Mouse (Mus musculus): ENCODE measurements around the gene Txlng. TPM values are rescaled to one million over a fixed set of nuclear protein-coding genes. Genes with fewer than 3 reads are reported as not detected.
A peak's percentile ranks its signal among the peaks of the same experiment; 100 is the strongest.

Gene Txlng
- total and polyA plus RNA-seq, 3 experiments = 24.3 to 115 (median 28.8) TPM

DNA sequence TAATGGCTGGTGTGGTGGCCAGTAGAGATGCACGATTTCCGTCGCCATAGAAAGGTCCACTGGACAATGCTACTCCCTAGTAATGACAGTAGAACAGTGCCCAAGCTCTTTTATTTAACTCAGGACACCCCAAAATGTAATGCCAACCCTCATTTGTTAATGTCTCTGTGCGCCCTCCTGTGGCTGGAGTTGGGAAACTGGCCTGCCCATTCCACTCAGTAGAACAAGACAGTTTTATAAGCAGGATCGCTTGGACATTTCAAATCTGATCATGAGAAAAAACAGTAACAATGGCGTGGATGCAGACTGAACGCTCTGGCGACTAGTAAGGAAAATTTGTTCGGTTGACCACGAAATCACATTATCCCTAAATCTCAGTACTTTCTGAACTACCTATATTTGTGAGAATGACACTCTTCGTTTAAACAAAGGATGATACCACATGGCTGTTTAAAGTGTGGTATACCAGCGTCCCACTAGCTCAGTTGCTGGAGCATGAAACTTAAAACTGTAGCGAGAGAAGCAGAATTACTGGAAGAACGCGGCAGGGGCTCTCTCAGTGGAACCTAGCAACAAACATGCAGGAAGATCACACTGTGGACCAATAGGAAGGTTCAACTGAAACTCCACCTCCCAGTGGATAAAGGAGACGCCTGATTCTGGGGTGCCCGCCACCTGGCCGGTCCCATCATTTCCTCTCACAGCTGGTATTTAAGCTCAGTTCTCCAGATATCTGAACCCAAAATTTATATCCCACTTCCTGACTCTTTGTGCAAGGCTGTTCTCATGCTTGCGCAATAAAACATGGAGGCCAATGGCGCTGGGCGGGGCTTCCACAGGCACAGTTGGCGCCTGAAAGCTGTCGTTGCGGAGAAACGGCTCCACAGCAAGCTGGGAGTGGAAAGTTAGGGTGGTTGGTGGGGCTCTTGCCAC lies 94.0 kb downstream of the Txlng start:
- peak; percentile 89 for DNase-seq (ENCODE audit: low read depth, low spot score)
- H3K36me3 ChIP-seq (ENCODE audit: control insufficient read depth in 1 of 2, insufficient read depth in 2 of 2, low read length in 2 of 2) = peaks cover 0 to 6% of the 10 kb centered on the region in 2 experiments; a peak in 2 of 4 replicates
- no peaks in the 10 kb centered on the region for H3K9me3 ChIP-seq (replicated peaks; ENCODE audit: insufficient read depth, low read length)
- H3K4me3 ChIP-seq (ENCODE audit: control insufficient read depth in 1 of 2, insufficient read depth in 1 of 2, low read depth in 2 of 2, low read length in 2 of 2) = peak overlapping the region; percentile 66 to 79
- no peaks in the 10 kb centered on the region; the same call in 1 of the 2 replicates for H3K79me2 ChIP-seq (ENCODE audit: control insufficient read depth, insufficient read depth, low read length, poor library complexity)
- H3K27me3 ChIP-seq (ENCODE audit: control insufficient read depth in 1 of 2, insufficient read depth in 2 of 2, low read length in 2 of 2) = no peaks in the 10 kb centered on the region
- H3K4me1 ChIP-seq (ENCODE audit: control insufficient read depth in 1 of 2, insufficient read depth in 2 of 2, low read length in 2 of 2) = peaks cover 0 to 11% of the 10 kb centered on the region in 2 experiments; a peak in 2 of 4 replicates
- peak overlapping the region; percentile 89 for H3K27ac ChIP-seq (ENCODE audit: control insufficient read depth, low read depth, low read length)
- peak overlapping the region; percentile 84 for H3K9ac ChIP-seq (ENCODE audit: control insufficient read depth, low read depth, low read length, poor library complexity, severe bottlenecking)
- TF ChIP-seq CHD2 (IDR thresholded peaks at IDR 0.05; ENCODE audit: low read length) (peak; percentile 63), MAX (IDR thresholded peaks at IDR 0.05; ENCODE audit: low read length) (no peak), USF2 (IDR thresholded peaks at IDR 0.05; ENCODE audit: borderline replicate concordance in 1 of 2, insufficient read depth in 1 of 2, low read depth in 1 of 2, low read length in 2 of 2) (no peak), MYB (IDR thresholded peaks at IDR 0.05; ENCODE audit: low read depth, low read length) (peak; percentile 45; the same call in 1 of the 2 replicates), TBP (IDR thresholded peaks at IDR 0.05; ENCODE audit: low read depth, low read length) (peak; percentile 6), SMC3 (IDR thresholded peaks at IDR 0.05; ENCODE audit: low read depth, low read length) (peak; percentile 88), ETS1 (IDR thresholded peaks at IDR 0.05; ENCODE audit: low read depth, low read length) (peak; percentile 76), MAFK (IDR thresholded peaks at IDR 0.05; ENCODE audit: borderline replicate concordance, low read depth, low read length) (no peak), EP300 (IDR thresholded peaks at IDR 0.05; ENCODE audit: low read depth in 1 of 2, low read length in 2 of 2) (no peak), POLR2A (IDR thresholded peaks at IDR 0.05; ENCODE audit: control insufficient read depth in 1 of 2, insufficient read depth in 1 of 2, low read depth in 1 of 2, low read length in 2 of 2, poor library complexity in 1 of 2) (peak; percentile 64 to 71), NELFE (IDR thresholded peaks at IDR 0.05; ENCODE audit: low read depth, low read length) (peak; percentile 57), SIN3A (IDR thresholded peaks at IDR 0.05; ENCODE audit: low read length) (peak; percentile 55), BHLHE40 (IDR thresholded peaks at IDR 0.05; ENCODE audit: borderline replicate concordance, low read depth, low read length) (no peak), ZNF384 (IDR thresholded peaks at IDR 0.05; ENCODE audit: low read depth, low read length) (no peak), MXI1 (IDR thresholded peaks at IDR 0.05; ENCODE audit: low read depth, low read length) (peak; percentile 65), MYC (IDR thresholded peaks at IDR 0.05; ENCODE audit: low read depth, low read length) (no peak), GABPA (IDR thresholded peaks at IDR 0.05; ENCODE audit: low read depth, low read length) (no peak), ZKSCAN1 (IDR thresholded peaks at IDR 0.05; ENCODE audit: low read depth, low read length) (no peak), KAT2A (conservative IDR thresholded peaks at IDR 0.05; ENCODE audit: low read depth, low read length) (no peak), RCOR1 (IDR thresholded peaks at IDR 0.05; ENCODE audit: low read depth, low read length) (no peak), MEF2A (IDR thresholded peaks at IDR 0.05; ENCODE audit: extremely low read depth, insufficient replicate concordance, low read depth, low read length, poor library complexity, severe bottlenecking) (no peak), POLR2AphosphoS2 (IDR thresholded peaks at IDR 0.05; ENCODE audit: low read length) (no peak), NRF1 (IDR thresholded peaks at IDR 0.05; ENCODE audit: insufficient read depth, low read depth, low read length, poor library complexity, severe bottlenecking) (no peak), HCFC1 (IDR thresholded peaks at IDR 0.05; ENCODE audit: low read depth, low read length) (no peak), ZC3H11A (IDR thresholded peaks at IDR 0.05; ENCODE audit: low read depth, low read length) (peak; percentile 44), RAD21 (IDR thresholded peaks at IDR 0.05; ENCODE audit: low read depth, low read length) (peak; percentile 74), TAL1 (IDR thresholded peaks at IDR 0.05; ENCODE audit: low read length) (no peak), CTCF (IDR thresholded peaks at IDR 0.05 in 2 of 3, conservative IDR thresholded peaks at IDR 0.05 in 1 of 3; ENCODE audit: control insufficient read depth in 1 of 3, insufficient read depth in 1 of 3, low read depth in 2 of 3, low read length in 3 of 3, poor library complexity in 1 of 3, severe bottlenecking in 1 of 3) (peak; percentile 75 to 88 (median 79)), E2F4 (IDR thresholded peaks at IDR 0.05; ENCODE audit: borderline replicate concordance, low read depth, low read length) (0 out of 2 replicates have a peak, but pooled peaks have one; percentile 27), MAZ (IDR thresholded peaks at IDR 0.05; ENCODE audit: low read depth, low read length) (peak; percentile 26; the same call in 1 of the 2 replicates), GATA1 (IDR thresholded peaks at IDR 0.05; ENCODE audit: low read depth, low read length) (no peak), JUND (IDR thresholded peaks at IDR 0.05; ENCODE audit: low read depth, low read length) (no peak), ZMIZ1 (IDR thresholded peaks at IDR 0.05; ENCODE audit: low read depth, low read length) (no peak), UBTF (IDR thresholded peaks at IDR 0.05; ENCODE audit: borderline replicate concordance, insufficient read depth, low read depth, low read length) (no peak), POLR2AphosphoS5 (IDR thresholded peaks at IDR 0.05; ENCODE audit: borderline replicate concordance, low read depth, low read length) (no peak)
